Mouse (Mus musculus): Measurements from ENCODE around the gene Heatr9.

The Heatr9 gene

DNA sequence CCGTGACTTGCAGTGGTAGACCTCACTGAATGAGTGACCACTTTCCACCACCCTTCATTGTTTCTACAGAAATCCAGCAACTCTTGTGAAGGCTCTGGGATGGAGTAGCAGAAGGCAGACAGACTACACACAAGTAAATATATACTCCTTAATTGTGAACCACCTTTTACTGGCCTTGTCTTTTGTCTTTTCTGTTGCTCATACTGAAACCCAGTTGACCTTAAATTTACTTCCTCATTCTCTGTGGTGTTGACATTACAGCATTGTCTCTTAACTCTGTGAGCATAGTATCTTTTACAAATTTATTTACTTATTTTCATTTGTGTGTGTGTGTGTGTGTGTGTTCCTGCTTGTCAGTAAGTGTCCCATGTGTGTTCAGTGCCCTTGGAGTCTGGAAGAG is 11.2 kb upstream of the Heatr9 start:
- no peak for DNase-seq (ENCODE audit: low spot score in 2 of 2)

DNA sequence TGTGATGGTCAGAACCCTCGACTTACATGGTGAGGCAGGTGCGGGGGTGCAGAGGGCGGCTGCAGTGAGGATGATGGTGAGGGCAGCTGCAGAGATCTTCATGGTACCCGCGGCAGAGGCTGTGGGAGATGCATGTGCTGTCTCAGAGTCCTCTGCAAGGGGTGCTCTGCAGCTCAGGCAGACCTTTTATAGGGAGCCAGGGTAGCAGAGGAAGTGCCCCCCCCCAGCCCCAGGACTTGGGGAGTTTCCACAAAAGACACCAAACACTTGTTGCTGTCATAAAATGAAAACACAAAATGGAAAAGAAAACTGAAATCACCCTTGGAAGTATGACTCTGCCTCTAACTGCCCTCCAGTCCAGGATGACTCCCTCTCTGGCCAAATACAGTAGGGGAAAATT is 8.4 kb upstream of the Heatr9 start, which contains the start of gene Ccl5:
Gene Ccl5, minus strand, starts transcription at position 159 of the 400 bp plus-strand sequence.
- no peak for DNase-seq (ENCODE audit: low spot score in 2 of 2)

- DNase-seq (ENCODE audit: low spot score in 2 of 2) = no peak
Observed at GRCm38 (mm10) chr11:83529024-83529423, 7.0 kb upstream of the Heatr9 start.

DNA sequence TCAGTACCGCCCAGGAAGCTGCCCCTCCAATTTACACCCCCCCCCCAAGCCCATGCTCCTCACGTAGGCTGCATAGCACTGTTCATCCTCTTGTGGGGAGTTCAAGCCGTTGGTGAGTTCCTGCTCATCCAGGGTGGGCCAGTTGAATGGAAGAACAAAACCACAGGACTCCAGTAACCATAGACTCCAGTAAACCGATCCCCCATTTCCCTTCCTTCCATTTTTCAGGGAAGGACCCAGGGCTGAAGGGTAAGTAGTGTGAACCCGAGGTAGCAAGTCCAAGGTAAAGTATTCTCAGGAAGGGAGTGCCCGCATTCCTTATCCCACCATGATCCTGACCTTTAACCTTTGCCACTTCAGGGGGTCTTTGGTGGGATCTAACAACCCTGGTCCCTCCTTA is 3.6 kb downstream of the Heatr9 start:
- DNase-seq (ENCODE audit: low spot score in 2 of 2) = no peak

- no peak for DNase-seq (ENCODE audit: low spot score in 2 of 2)
Observed at GRCm38 (mm10) chr11:83517153-83517552, 4.8 kb downstream of the Heatr9 start.

DNA sequence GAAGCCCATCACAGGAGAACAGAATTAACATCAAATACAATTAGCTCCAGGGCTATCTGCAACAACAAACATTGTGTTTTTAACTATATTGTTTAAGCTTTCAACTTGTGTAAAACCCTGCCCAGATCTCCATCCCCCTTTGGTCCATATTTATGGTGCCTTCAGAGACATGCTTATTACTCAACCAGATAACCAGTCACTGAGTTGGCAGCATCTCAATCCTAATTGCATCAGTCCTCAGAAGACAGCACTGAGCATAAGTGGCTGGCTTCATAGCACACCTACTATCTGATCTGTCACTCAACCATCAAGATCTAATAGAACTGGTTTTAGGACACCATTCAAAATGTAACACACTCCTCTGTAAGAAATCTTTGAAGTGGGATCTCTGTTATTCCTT is 12.5 kb downstream of the Heatr9 start:
- no peak for DNase-seq (ENCODE audit: low spot score in 2 of 2)

DNA sequence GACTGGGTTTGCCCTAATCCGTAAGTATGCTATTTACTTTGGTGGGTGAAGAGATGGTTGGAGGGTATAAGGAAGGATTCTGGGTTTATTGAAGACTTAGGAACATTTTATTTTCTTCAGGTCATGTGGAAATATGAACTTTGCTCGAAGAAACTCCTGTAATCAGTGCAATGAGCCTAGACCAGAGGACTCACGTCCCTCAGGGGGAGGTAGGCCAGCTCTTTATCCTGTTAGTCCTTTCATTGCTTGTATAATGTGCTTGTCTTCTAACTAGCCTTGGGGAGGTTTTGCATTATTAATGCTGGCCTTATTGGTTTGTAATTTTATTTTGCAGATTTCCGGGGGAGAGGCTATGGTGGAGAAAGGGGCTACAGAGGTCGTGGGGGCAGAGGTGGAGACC is 17.7 kb downstream of the Heatr9 start:
- DNase-seq (ENCODE audit: low spot score in 2 of 2) = no peak

DNA sequence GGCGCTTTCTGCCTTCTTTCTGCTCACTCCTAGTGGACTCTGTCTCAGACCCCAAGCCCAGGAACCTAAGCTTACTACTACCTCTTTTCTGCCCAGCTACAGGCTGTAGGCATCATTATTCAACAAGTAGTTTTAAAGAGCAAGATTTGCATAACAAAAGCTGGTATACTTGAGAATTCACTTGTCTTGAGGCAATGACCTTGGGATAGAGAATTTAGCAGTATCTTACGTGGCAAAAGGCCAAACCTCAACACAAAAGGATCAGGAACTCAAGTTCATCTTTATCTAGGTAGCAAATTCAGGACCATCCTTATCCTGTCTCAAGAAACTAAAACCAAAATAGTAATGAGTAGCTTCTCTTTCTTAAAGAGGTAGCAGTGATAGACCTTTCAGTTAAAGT is 26.4 kb downstream of the Heatr9 start:
- DNase-seq (ENCODE audit: low spot score in 2 of 2) = no peak

DNA sequence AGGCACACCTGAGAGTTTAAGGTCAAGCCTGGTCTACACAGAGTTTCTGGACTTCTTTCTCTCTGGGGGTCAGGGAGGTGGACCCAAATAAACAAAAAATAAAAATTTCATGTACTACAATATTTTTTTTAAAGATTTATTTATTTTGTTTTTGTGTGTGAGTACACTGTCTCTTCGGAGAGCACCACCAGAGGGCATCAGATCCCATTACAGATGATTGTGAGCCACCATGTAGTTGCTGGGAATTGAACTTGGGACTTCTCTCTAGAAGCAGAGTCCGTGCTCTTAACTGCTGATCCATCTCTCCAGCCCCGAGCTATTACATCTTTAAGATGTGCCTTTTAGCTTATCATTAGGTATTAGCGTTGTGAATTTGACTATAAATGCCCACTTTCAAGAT is 30.5 kb downstream of the Heatr9 start:
- DNase-seq (ENCODE audit: low spot score in 2 of 2) = no peak

GRCm38 (mm10) chr11:83473235-83474016 is 48.5 kb downstream of the Heatr9 start:
- DNase-seq (ENCODE audit: low spot score in 2 of 2) = no peak

- peak; percentile 98 to 99 for DNase-seq (ENCODE audit: low spot score in 2 of 2)
Observed at GRCm38 (mm10) chr11:83472324-83473234, 49.4 kb downstream of the Heatr9 start, which contains the start of gene Taf15. TSS of gene Taf15 (plus strand) at chr11:83473086.

GRCm38 (mm10) chr11:83471766-83472165 is 50.2 kb downstream of the Heatr9 start:
- no peak for DNase-seq (ENCODE audit: low spot score in 2 of 2)

- DNase-seq (ENCODE audit: low spot score in 2 of 2) = no peak
Observed at GRCm38 (mm10) chr11:83468765-83469164, 53.2 kb downstream of the Heatr9 start.

DNA sequence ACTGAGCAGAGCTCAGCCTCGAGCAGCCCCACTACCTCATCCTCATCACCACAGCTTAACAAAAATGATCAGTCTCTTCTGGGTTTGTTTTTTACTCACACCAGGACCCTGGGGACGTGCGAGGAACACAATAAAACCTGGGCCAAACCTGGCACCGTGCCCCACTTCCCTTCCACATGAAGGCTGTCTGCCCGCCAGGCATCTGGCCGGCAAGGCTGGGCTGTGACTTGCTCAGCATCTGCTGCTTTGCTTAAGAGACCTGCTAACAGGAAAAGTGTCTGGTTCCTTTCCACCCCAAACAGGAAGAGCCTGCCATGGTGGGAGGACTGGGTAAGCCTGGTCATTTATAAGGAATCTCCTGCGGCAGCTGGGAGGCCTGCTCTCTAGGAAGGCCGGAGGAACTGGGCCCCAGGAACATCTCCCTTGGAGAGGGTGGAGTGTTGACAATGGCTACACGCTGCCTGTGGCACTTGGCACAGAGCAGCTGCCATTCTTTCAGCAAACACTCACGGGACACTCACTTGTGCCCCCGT is 54.8 kb downstream of the Heatr9 start:
- DNase-seq (ENCODE audit: low spot score in 2 of 2) = peak; percentile 82 to 91

- peak; percentile 65 to 66 for DNase-seq (ENCODE audit: low spot score in 2 of 2)
Observed at GRCm38 (mm10) chr11:83465976-83466375, 56.0 kb downstream of the Heatr9 start.

DNA sequence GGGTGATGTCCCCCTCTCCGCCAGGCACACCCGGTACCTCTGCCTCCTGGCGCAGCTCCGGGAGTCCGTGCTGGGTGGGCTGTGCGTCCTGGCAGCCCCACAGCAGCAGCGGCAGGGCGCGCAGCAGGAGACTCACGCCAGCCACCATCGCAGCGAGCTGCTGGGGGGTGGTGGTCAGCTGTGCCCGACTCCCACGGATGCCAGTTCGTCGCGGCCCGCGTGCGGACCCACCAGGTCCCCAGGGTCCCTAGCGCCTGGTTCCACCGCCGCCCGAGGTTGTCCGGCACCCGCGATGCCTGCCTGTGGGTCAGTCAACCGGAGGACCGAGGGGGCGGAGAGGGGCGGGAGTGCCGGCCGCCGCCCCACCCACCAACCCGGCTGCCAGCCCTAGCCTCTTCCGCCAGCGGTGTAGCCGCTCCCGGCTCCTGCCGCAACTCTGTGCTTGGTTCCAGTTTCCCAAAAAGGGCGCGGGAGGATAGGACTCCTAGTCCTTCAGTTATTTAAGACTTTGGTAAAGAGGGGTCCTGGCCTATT is 59.2 kb downstream of the Heatr9 start, which contains the start of gene Mmp28:
Gene Mmp28, minus strand, starts transcription at position 361 of the 534 bp plus-strand sequence.
- peak; percentile 66 to 68 for DNase-seq (ENCODE audit: low spot score in 2 of 2)

Measured in heart, adult 9 months (tissue).